Mouse (Mus musculus) megakaryocyte, embryonic 14.5 days (primary cell): ENCODE measurements around the gene Cdh7. TPM values are rescaled to one million over a fixed set of nuclear protein-coding genes. Genes with fewer than 3 reads are reported as not detected.
"Not testable (repeated sequence)": the region's sequence is repeated elsewhere in the genome, so short reads cannot be mapped to it uniquely, and the experiment has no call there.

ENCODE experiments used
- H3K27me3 ChIP-seq: replicated peaks from 2 replicates; pipeline ENCODE3; 2012; ENCODE audit warnings: inconsistent platforms
- H3K36me3 ChIP-seq: replicated peaks from 2 replicates; pipeline ENCODE3; 2012; ENCODE audit warnings: low read length, inconsistent platforms, mixed read lengths
- H3K4me1 ChIP-seq: 2 replicates; pipeline ENCODE4 v1.6.1; 2012; ENCODE audit warnings: inconsistent platforms
- H3K4me3 ChIP-seq: replicated peaks from 2 replicates; pipeline ENCODE3; 2012; ENCODE audit warnings: moderate library complexity, mild to moderate bottlenecking, inconsistent platforms
- H3K9me3 ChIP-seq: 2 replicates; pipeline ENCODE4 v1.6.1; 2012; ENCODE audit warnings: inconsistent platforms
- FLI1 ChIP-seq: IDR thresholded peaks from 2 replicates; pipeline ENCODE4 v1.6.1; 2012; ENCODE audit warnings: low read length, inconsistent platforms, mixed read lengths
- GATA1 ChIP-seq: IDR thresholded peaks from 3 replicates; pipeline ENCODE4 v1.6.1; 2012; ENCODE audit warnings: mixed read lengths, low read length, inconsistent platforms, borderline replicate concordance
- polyA plus RNA-seq: library from polyadenylated mRNA; stranded (reverse); fragments of >175 nt; gene quantifications from 2 replicates; pipeline ENCODE4 v1.2.3, GENCODE M21; 2012; ENCODE audit warnings: low replicate concordance; ENCODE audit not compliant: insufficient read depth

The Cdh7 gene
- polyA plus RNA-seq, 1 experiment, result not detected

GRCm38 (mm10) chr1:109993906-109994305 lies 11.7 kb downstream of the Cdh7 start:
- no peak for TF ChIP-seq FLI1
- no peak for TF ChIP-seq GATA1
- Histone ChIP-seq H3K9me3 (no peaks in the 10 kb centered on the region), H3K36me3 (no peaks in the 10 kb centered on the region)

GRCm38 (mm10) chr1:110004451-110004850 lies 22.2 kb downstream of the Cdh7 start:
- Histone ChIP-seq H3K36me3 (no peaks in the 10 kb centered on the region), H3K4me3 (no peak overlapping the region), H3K4me1 (no peaks in the 10 kb centered on the region), H3K9me3 (no peaks in the 10 kb centered on the region), H3K27me3 (no peaks in the 10 kb centered on the region)
- TF ChIP-seq FLI1 (no peak), GATA1 (no peak)

More at GRCm38 (mm10) chr1:109993906-109994305, 11.7 kb downstream of the Cdh7 start:
- H3K4me1 ChIP-seq, result no peaks in the 10 kb centered on the region
- H3K27me3 ChIP-seq, result no peaks in the 10 kb centered on the region
- H3K4me3 ChIP-seq, result no peak overlapping the region

- H3K36me3 ChIP-seq, result no peaks in the 10 kb centered on the region
Measured at GRCm38 (mm10) chr1:110005038-110005437, 22.8 kb downstream of the Cdh7 start.

GRCm38 (mm10) chr1:110012153-110012552 lies 29.9 kb downstream of the Cdh7 start:
- TF ChIP-seq FLI1, result no peak
- TF ChIP-seq GATA1, result no peak
- Histone ChIP-seq H3K9me3 (no peaks in the 10 kb centered on the region), H3K27me3 (no peaks in the 10 kb centered on the region), H3K4me3 (no peak overlapping the region), H3K4me1 (no peaks in the 10 kb centered on the region), H3K36me3 (no peaks in the 10 kb centered on the region)

More at GRCm38 (mm10) chr1:110005038-110005437, 22.8 kb downstream of the Cdh7 start:
- no peak for TF ChIP-seq FLI1
- no peak for TF ChIP-seq GATA1
- Histone ChIP-seq H3K9me3 (no peaks in the 10 kb centered on the region), H3K4me3 (no peak overlapping the region), H3K4me1 (no peaks in the 10 kb centered on the region), H3K27me3 (no peaks in the 10 kb centered on the region)

- no peaks in the 10 kb centered on the region for H3K9me3 ChIP-seq
- H3K27me3 ChIP-seq, result no peaks in the 10 kb centered on the region
- no peaks in the 10 kb centered on the region for H3K36me3 ChIP-seq
- H3K4me1 ChIP-seq, result no peaks in the 10 kb centered on the region
- H3K4me3 ChIP-seq, result no peak overlapping the region
- TF ChIP-seq GATA1 (no peak), FLI1 (no peak)
Measured at GRCm38 (mm10) chr1:110056317-110056716, 74.1 kb downstream of the Cdh7 start.

- Histone ChIP-seq H3K9me3 (no peaks in the 10 kb centered on the region), H3K4me3 (no peak overlapping the region), H3K4me1 (no peaks in the 10 kb centered on the region), H3K36me3 (no peaks in the 10 kb centered on the region), H3K27me3 (no peaks in the 10 kb centered on the region)
- no peak for TF ChIP-seq GATA1
- TF ChIP-seq FLI1, result no peak
Measured at GRCm38 (mm10) chr1:110067405-110067804, 85.2 kb downstream of the Cdh7 start.

- H3K36me3 ChIP-seq, result no peaks in the 10 kb centered on the region
- H3K4me3 ChIP-seq, result no peak overlapping the region
- H3K4me1 ChIP-seq, result no peaks in the 10 kb centered on the region
- H3K27me3 ChIP-seq, result no peaks in the 10 kb centered on the region
- TF ChIP-seq FLI1, result no peak
- TF ChIP-seq GATA1, result no peak
- H3K9me3 ChIP-seq, result no peaks in the 10 kb centered on the region
Measured at GRCm38 (mm10) chr1:110078471-110078870, 96.2 kb downstream of the Cdh7 start.

GRCm38 (mm10) chr1:110118071-110118470 lies 135.8 kb downstream of the Cdh7 start:
- Histone ChIP-seq H3K36me3 (no peaks in the 10 kb centered on the region), H3K9me3 (no peaks in the 10 kb centered on the region), H3K4me3 (no peak overlapping the region), H3K4me1 (no peaks in the 10 kb centered on the region), H3K27me3 (no peaks in the 10 kb centered on the region)
- TF ChIP-seq FLI1 (no peak), GATA1 (no peak)

GRCm38 (mm10) chr1:110118862-110119261 lies 136.6 kb downstream of the Cdh7 start:
- Histone ChIP-seq H3K9me3 (no peaks in the 10 kb centered on the region), H3K4me3 (no peak overlapping the region), H3K27me3 (no peaks in the 10 kb centered on the region), H3K36me3 (no peaks in the 10 kb centered on the region), H3K4me1 (no peaks in the 10 kb centered on the region)
- TF ChIP-seq FLI1, result no peak
- no peak for TF ChIP-seq GATA1

- not testable (repeated sequence) for H3K36me3 ChIP-seq, H3K27me3 ChIP-seq, H3K9me3 ChIP-seq, H3K4me3 ChIP-seq, H3K4me1 ChIP-seq
Measured at GRCm38 (mm10) chr1:110171459-110171858, 189.2 kb downstream of the Cdh7 start.
